Mouse (Mus musculus) spleen, adult 2 months (tissue): ENCODE data around the gene Siae.

ENCODE experiments used
- CTCF ChIP-seq: fragments of 200-500 bp; IDR thresholded peaks from 2 replicates; pipeline ENCODE4 v1.5.1; 2011; ENCODE audit warnings: mild to moderate bottlenecking, inconsistent platforms; ENCODE audit not compliant: insufficient read depth, insufficient read length, insufficient replicate concordance; ENCODE audit errors: extremely low read depth
- POLR2A ChIP-seq: fragments of 200-500 bp; IDR thresholded peaks from 2 replicates; pipeline ENCODE4 v1.6.1; 2011; ENCODE audit warnings: low read depth, low read length, inconsistent platforms

GRCm38 (mm10) chr9:37567454-37567853 lies 12.0 kb downstream of the Siae start:
- TF ChIP-seq CTCF (no peak), POLR2A (no peak)
